Comparison of ENCODE assay signal across 30 mouse cellular contexts in genomic region chr17:4796241-4796640, GRCm38 (mm10).
DNase-seq lines count a peak whose midpoint lies in the region; ATAC-seq lines count a peak whose summit lies in the region.
"Had no signal": no experiment of that assay in that cellular context is flagged by ENCODE, and none has a peak within 500 bp of the region (broad histone marks: within the 10 kb centered on the region; RNA-seq: fewer than 3 reads in every experiment).

No protein-coding gene starts in this region.

- intact Hi-C loops in left cerebral cortex, postnatal 4 days (cut with DNase I), result no loop called here

- no peak overlapping the region for H3K27ac ChIP-seq in heart, embryonic 12.5 days (ENCODE audit: poor library complexity, severe bottlenecking)
- no peak overlapping the region for H3K27ac ChIP-seq in kidney, embryonic 16.5 days (ENCODE audit: low read length)
- H3K27ac ChIP-seq: embryonic facial prominence, embryonic 12.5 days; heart, adult 2 months; hindbrain, embryonic 13.5 days; limb, embryonic 10.5 days; limb, embryonic 15.5 days; liver, embryonic 13.5 days; midbrain, embryonic 13.5 days had no signal

- DNase-seq in heart, adult 8-10 months (ENCODE audit: low spot score), result peak; percentile 24
- peak; percentile 14 to 30 for DNase-seq in kidney, postnatal 36 days
- peak; percentile 40 to 64 for DNase-seq in adrenal gland, postnatal 36 days
- DNase-seq in spleen, postnatal 10 days (ENCODE audit: low spot score in 2 of 2), result no peak
- DNase-seq in left cerebral cortex, postnatal 4 days, result no peak
- DNase-seq: B cell, adult 2 months; cerebellum, adult 11 months; cerebellum, adult 9-10 months; cerebellum, postnatal 36 days; embryo, embryonic 11 days; gastrocnemius, postnatal 25 days; layer of hippocampus, postnatal 36 days; liver, embryonic 13.5 days; lung, adult 18-20 months; lung, postnatal 4 days; right cerebral cortex, postnatal 14 days; thymus, postnatal 14 days had no signal

- no peaks in the 10 kb centered on the region for H3K4me1 ChIP-seq in heart, embryonic 12.5 days (replicated peaks)
- no peaks in the 10 kb centered on the region for H3K4me1 ChIP-seq in kidney, embryonic 16.5 days (ENCODE audit: insufficient read depth, low read length)
- H3K4me1 ChIP-seq: embryonic facial prominence, embryonic 12.5 days; hindbrain, embryonic 13.5 days; limb, embryonic 10.5 days; limb, embryonic 15.5 days; liver, embryonic 13.5 days; midbrain, embryonic 13.5 days had no signal

- no peak overlapping the region for H3K4me3 ChIP-seq in heart, embryonic 12.5 days
- no peak overlapping the region for H3K4me3 ChIP-seq in kidney, embryonic 16.5 days (ENCODE audit: low read length)
- H3K4me3 ChIP-seq: embryonic facial prominence, embryonic 12.5 days; heart, adult 2 months; hindbrain, embryonic 13.5 days; limb, embryonic 10.5 days; limb, embryonic 15.5 days; liver, embryonic 13.5 days; megakaryocyte, embryonic 14.5 days; midbrain, embryonic 13.5 days had no signal

- H3K27me3 ChIP-seq in heart, embryonic 12.5 days (replicated peaks), result 0 out of 2 replicates have a peak, but pooled peaks cover 7% of the 10 kb centered on the region
- no peaks in the 10 kb centered on the region for H3K27me3 ChIP-seq in kidney, embryonic 16.5 days (ENCODE audit: insufficient read depth, low read length)
- H3K27me3 ChIP-seq: embryonic facial prominence, embryonic 12.5 days; hindbrain, embryonic 13.5 days; limb, embryonic 15.5 days; liver, embryonic 13.5 days; midbrain, embryonic 13.5 days had no signal

- H3K4me2 ChIP-seq in heart, embryonic 12.5 days, result no peak overlapping the region
- H3K4me2 ChIP-seq in kidney, embryonic 16.5 days (replicated peaks; ENCODE audit: low read depth, low read length), result no peak overlapping the region
- H3K4me2 ChIP-seq: embryonic facial prominence, embryonic 12.5 days; hindbrain, embryonic 13.5 days; limb, embryonic 15.5 days; liver, embryonic 13.5 days; midbrain, embryonic 13.5 days had no signal

- 48% methylated on average over 3 of the region's 3 CpGs for WGBS in heart, embryonic 12.5 days
- WGBS in kidney, embryonic 16.5 days, result 58% methylated on average over 3 of the region's 3 CpGs

- H3K9ac ChIP-seq in heart, embryonic 12.5 days, result no peak overlapping the region
- no peak overlapping the region for H3K9ac ChIP-seq in kidney, embryonic 16.5 days (replicated peaks; ENCODE audit: low read length)
- H3K9ac ChIP-seq: embryonic facial prominence, embryonic 12.5 days; hindbrain, embryonic 13.5 days; limb, embryonic 15.5 days; liver, embryonic 13.5 days; midbrain, embryonic 13.5 days had no signal

- no peaks in the 10 kb centered on the region for H3K9me3 ChIP-seq in heart, embryonic 12.5 days (replicated peaks)
- H3K9me3 ChIP-seq in kidney, embryonic 16.5 days (ENCODE audit: low read length), result no peaks in the 10 kb centered on the region
- H3K9me3 ChIP-seq: embryonic facial prominence, embryonic 12.5 days; hindbrain, embryonic 13.5 days; limb, embryonic 10.5 days; limb, embryonic 15.5 days; liver, embryonic 13.5 days; megakaryocyte, embryonic 14.5 days; midbrain, embryonic 13.5 days had no signal

- no peaks in the 10 kb centered on the region for H3K36me3 ChIP-seq in heart, embryonic 12.5 days
- H3K36me3 ChIP-seq in kidney, embryonic 16.5 days (ENCODE audit: insufficient read depth, low read length), result no peaks in the 10 kb centered on the region
- H3K36me3 ChIP-seq: embryonic facial prominence, embryonic 12.5 days; hindbrain, embryonic 13.5 days; limb, embryonic 10.5 days; limb, embryonic 15.5 days; liver, embryonic 13.5 days; midbrain, embryonic 13.5 days had no signal

- ATAC-seq in heart, embryonic 12.5 days (ENCODE audit: insufficient number of reproducible peaks, low FRiP score), result no peak
- no peak for ATAC-seq in kidney, embryonic 16.5 days (ENCODE audit: low FRiP score, low TSS enrichment)
- 0 out of 2 replicates have a peak, but pooled peaks have one; percentile 18 for ATAC-seq in megakaryocyte-erythroid progenitor cell, adult 5-6 weeks (replicated peaks; ENCODE audit: low FRiP score, low TSS enrichment, poor library complexity, severe bottlenecking)
- ATAC-seq: forebrain, embryonic 14.5 days; intestine, postnatal 0 days; lung, postnatal 0 days; midbrain, embryonic 13.5 days had no signal

Comparison
In these comparisons a context has a peak if more than half of its experiments do, and no peak if none do; other contexts are left out.
1. DNase-seq: peak in heart, adult 8-10 months (single experiment), kidney, postnatal 36 days (2 of 2) and adrenal gland, postnatal 36 days (2 of 2); none in spleen, postnatal 10 days (0 of 2) and left cerebral cortex, postnatal 4 days (single experiment).